Mouse (Mus musculus): Measurements from ENCODE around the gene Atraid.
A peak's percentile ranks its signal among the peaks of the same experiment; 100 is the strongest.

Atraid gene

GRCm38 (mm10) chr5:31054261-31055215 is 6.4 kb downstream of the Atraid start, which contains the start of gene Cad:
Gene Cad (plus strand): TSS chr5:31054780.
- DNase-seq (ENCODE audit: low read depth, low spot score): peak; percentile 93

GRCm38 (mm10) chr5:31055216-31056140 is 7.4 kb downstream of the Atraid start:
- no peak for DNase-seq (ENCODE audit: low read depth, low spot score)

GRCm38 (mm10) chr5:31069810-31070209 is 21.7 kb downstream of the Atraid start:
- no peak for DNase-seq (ENCODE audit: low read depth, low spot score)

- no peak for DNase-seq (ENCODE audit: low read depth, low spot score)
Measured at GRCm38 (mm10) chr5:31071059-31071458, 22.9 kb downstream of the Atraid start.

GRCm38 (mm10) chr5:31071821-31072220 is 23.7 kb downstream of the Atraid start:
- no peak for DNase-seq (ENCODE audit: low read depth, low spot score)

GRCm38 (mm10) chr5:31073176-31073575 is 25.1 kb downstream of the Atraid start:
- no peak for DNase-seq (ENCODE audit: low read depth, low spot score)

GRCm38 (mm10) chr5:31076346-31076745 is 28.2 kb downstream of the Atraid start:
- DNase-seq (ENCODE audit: low read depth, low spot score): no peak

GRCm38 (mm10) chr5:31080059-31080794 is 32.1 kb downstream of the Atraid start:
- DNase-seq (ENCODE audit: low read depth, low spot score): no peak

GRCm38 (mm10) chr5:31080795-31081164 is 32.7 kb downstream of the Atraid start:
- no peak for DNase-seq (ENCODE audit: low read depth, low spot score)

GRCm38 (mm10) chr5:31081386-31081785 is 33.3 kb downstream of the Atraid start:
- peak; percentile 78 for DNase-seq (ENCODE audit: low read depth, low spot score)

GRCm38 (mm10) chr5:31082355-31082754 is 34.2 kb downstream of the Atraid start:
- DNase-seq (ENCODE audit: low read depth, low spot score): peak; percentile 61

GRCm38 (mm10) chr5:31082935-31083625 is 35.0 kb downstream of the Atraid start:
- DNase-seq (ENCODE audit: low read depth, low spot score): no peak

GRCm38 (mm10) chr5:31083949-31084348 is 35.8 kb downstream of the Atraid start:
- DNase-seq (ENCODE audit: low read depth, low spot score): no peak

GRCm38 (mm10) chr5:31086606-31087005 is 38.5 kb downstream of the Atraid start:
- DNase-seq (ENCODE audit: low read depth, low spot score): no peak

GRCm38 (mm10) chr5:31087131-31087530 is 39.0 kb downstream of the Atraid start:
- DNase-seq (ENCODE audit: low read depth, low spot score): no peak

GRCm38 (mm10) chr5:31092231-31092975 is 44.3 kb downstream of the Atraid start:
- no peak for DNase-seq (ENCODE audit: low read depth, low spot score)

- DNase-seq (ENCODE audit: low read depth, low spot score): peak; percentile 82
Measured at GRCm38 (mm10) chr5:31093151-31094041, 45.3 kb downstream of the Atraid start.

- DNase-seq (ENCODE audit: low read depth, low spot score): peak; percentile 26
Measured at GRCm38 (mm10) chr5:31094100-31094798, 46.1 kb downstream of the Atraid start.
